Mouse (Mus musculus) spleen, postnatal 36 days (tissue): ENCODE data around the gene Ripor3.
A peak's percentile ranks its signal among the peaks of the same experiment; 100 is the strongest.

Source experiments
- DNase-seq, 2 experiments: peaks; one replicate each; pipeline ENCODE4 v3.0.0; 2022; ENCODE audit warnings: low spot score in 2 of 2, mixed read lengths in 1 of 2

Ripor3 gene

GRCm38 (mm10) chr2:168028376-168028775 lies 18.0 kb upstream of the Ripor3 start:
- DNase-seq = no peak

- DNase-seq = no peak
These were observed 16.0 kb upstream of the Ripor3 start for GRCm38 (mm10) chr2:168026467-168026866.

- no peak for DNase-seq
These were observed 15.5 kb upstream of the Ripor3 start for GRCm38 (mm10) chr2:168025882-168026281.

GRCm38 (mm10) chr2:168025174-168025573 lies 14.8 kb upstream of the Ripor3 start:
- DNase-seq = no peak

- DNase-seq = no peak
These were observed 13.5 kb upstream of the Ripor3 start for GRCm38 (mm10) chr2:168023763-168024402.

- no peak for DNase-seq
These were observed 8.8 kb upstream of the Ripor3 start for GRCm38 (mm10) chr2:168019201-168019715.

- peak; percentile 20 to 46 for DNase-seq
These were observed 6.6 kb upstream of the Ripor3 start for GRCm38 (mm10) chr2:168016951-168017391.

- no peak for DNase-seq
These were observed 475 bp upstream of the Ripor3 start for GRCm38 (mm10) chr2:168010893-168011292.

- no peak for DNase-seq
These were observed 2.3 kb downstream of the Ripor3 start for GRCm38 (mm10) chr2:168008132-168008531.

GRCm38 (mm10) chr2:168006489-168006888 lies 3.9 kb downstream of the Ripor3 start:
- no peak for DNase-seq

- no peak for DNase-seq
These were observed 4.8 kb downstream of the Ripor3 start for GRCm38 (mm10) chr2:168005616-168006015.

GRCm38 (mm10) chr2:168005005-168005404 lies 5.4 kb downstream of the Ripor3 start:
- no peak for DNase-seq

GRCm38 (mm10) chr2:168004369-168004768 lies 6.0 kb downstream of the Ripor3 start:
- no peak for DNase-seq

GRCm38 (mm10) chr2:168003431-168003830 lies 7.0 kb downstream of the Ripor3 start:
- no peak for DNase-seq

GRCm38 (mm10) chr2:168002884-168003283 lies 7.5 kb downstream of the Ripor3 start:
- DNase-seq = no peak

- no peak for DNase-seq
These were observed 8.2 kb downstream of the Ripor3 start for GRCm38 (mm10) chr2:168002188-168002587.

GRCm38 (mm10) chr2:167999145-167999743 lies 11.2 kb downstream of the Ripor3 start:
- no peak for DNase-seq

- DNase-seq = peak in 1 of 2 experiments; percentile 26
These were observed 12.9 kb downstream of the Ripor3 start for GRCm38 (mm10) chr2:167997562-167997961.

- no peak for DNase-seq
These were observed 13.7 kb downstream of the Ripor3 start for GRCm38 (mm10) chr2:167996672-167997215.

- DNase-seq = no peak
These were observed 14.4 kb downstream of the Ripor3 start for GRCm38 (mm10) chr2:167995870-167996635.

- no peak for DNase-seq
These were observed 17.2 kb downstream of the Ripor3 start for GRCm38 (mm10) chr2:167993260-167993659.

- DNase-seq = peak in 1 of 2 experiments; percentile 24
These were observed 21.1 kb downstream of the Ripor3 start for GRCm38 (mm10) chr2:167989310-167989709.
